Mouse (Mus musculus) B cell, adult 2 months (primary cell): ENCODE results near the gene Usp12.

Experiments
- DNase-seq, 2 experiments: peaks; one replicate each; pipeline ENCODE4 v3.0.0; 2022

Gene Usp12

GRCm38 (mm10) chr5:146794853-146795252 lies at the start of gene Usp12:
Gene Usp12 (minus strand): TSS chr5:146795006.
- DNase-seq = peak; percentile 100

GRCm38 (mm10) chr5:146844301-146844941 lies 49.6 kb upstream of the Usp12 start:
- peak; percentile 41 to 42 for DNase-seq

GRCm38 (mm10) chr5:146841996-146842395 lies 47.2 kb upstream of the Usp12 start:
- DNase-seq = no peak

- no peak for DNase-seq
Measured at GRCm38 (mm10) chr5:146841301-146841700, 46.5 kb upstream of the Usp12 start.

GRCm38 (mm10) chr5:146840422-146840821 lies 45.6 kb upstream of the Usp12 start:
- no peak for DNase-seq

- no peak for DNase-seq
Measured at GRCm38 (mm10) chr5:146839760-146840159, 45.0 kb upstream of the Usp12 start.

- DNase-seq = no peak
Measured at GRCm38 (mm10) chr5:146838836-146839648, 44.2 kb upstream of the Usp12 start.

GRCm38 (mm10) chr5:146837967-146838720 lies 43.3 kb upstream of the Usp12 start:
- DNase-seq = no peak

- DNase-seq = no peak
Measured at GRCm38 (mm10) chr5:146834959-146835358, 40.2 kb upstream of the Usp12 start.

- no peak for DNase-seq
Measured at GRCm38 (mm10) chr5:146833673-146834201, 38.9 kb upstream of the Usp12 start.

GRCm38 (mm10) chr5:146832769-146833448 lies 38.1 kb upstream of the Usp12 start, which contains the start of gene Rpl21:
Gene Rpl21 (plus strand): TSS chr5:146832890.
- DNase-seq = peak; percentile 96 to 98

- no peak for DNase-seq
Measured at GRCm38 (mm10) chr5:146832435-146832768, 37.6 kb upstream of the Usp12 start.

- peak in 1 of 2 experiments; percentile 25 for DNase-seq
Measured at GRCm38 (mm10) chr5:146829528-146829927, 34.7 kb upstream of the Usp12 start.

- DNase-seq = no peak
Measured at GRCm38 (mm10) chr5:146823005-146823404, 28.2 kb upstream of the Usp12 start.

GRCm38 (mm10) chr5:146818906-146819623 lies 24.3 kb upstream of the Usp12 start:
- DNase-seq = no peak

- DNase-seq = no peak
Measured at GRCm38 (mm10) chr5:146817583-146817982, 22.8 kb upstream of the Usp12 start.

GRCm38 (mm10) chr5:146815394-146815793 lies 20.6 kb upstream of the Usp12 start:
- DNase-seq = no peak

- no peak for DNase-seq
Measured at GRCm38 (mm10) chr5:146813421-146813820, 18.6 kb upstream of the Usp12 start.

GRCm38 (mm10) chr5:146812866-146813265 lies 18.1 kb upstream of the Usp12 start:
- DNase-seq = no peak

GRCm38 (mm10) chr5:146809951-146810350 lies 15.1 kb upstream of the Usp12 start:
- DNase-seq = no peak

- DNase-seq = no peak
Measured at GRCm38 (mm10) chr5:146806004-146806430, 11.2 kb upstream of the Usp12 start.

- DNase-seq = no peak
Measured at GRCm38 (mm10) chr5:146798031-146798430, 3.2 kb upstream of the Usp12 start.
